ENCODE assay signal across 18 mouse cellular contexts in the genomic region with DNA sequence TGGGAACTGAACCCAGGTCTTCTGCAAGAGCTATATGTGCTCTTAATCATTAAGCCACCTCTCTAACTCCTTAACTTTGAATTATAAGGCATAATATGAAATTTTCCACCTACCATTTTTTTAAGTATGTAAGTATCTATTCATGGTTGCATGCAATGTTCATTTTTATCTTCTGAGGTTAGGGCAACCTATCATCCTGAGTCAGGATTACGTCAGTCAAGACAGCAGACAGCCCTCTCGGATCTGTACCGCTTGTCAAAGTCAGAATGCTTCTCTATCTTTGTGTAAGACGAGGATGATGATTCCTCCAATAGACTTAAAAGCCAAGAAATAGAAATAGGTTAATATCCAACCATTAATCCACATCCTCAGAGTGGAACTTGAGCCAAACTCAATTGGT.
"Had no signal": no experiment of that assay in that cellular context is flagged by ENCODE, and none has a peak within 500 bp of the region (broad histone marks: within the 10 kb centered on the region; RNA-seq: fewer than 3 reads in every experiment).

No protein-coding gene starts in this region.

- H3K4me3 ChIP-seq: kidney, embryonic 15.5 days; limb, embryonic 10.5 days; limb, embryonic 13.5 days; liver, embryonic 12.5 days; liver, embryonic 15.5 days; lung, embryonic 15.5 days; neural tube, embryonic 12.5 days; stomach, embryonic 15.5 days had no signal

- DNase-seq: kidney, adult 11 months; kidney, adult 8-10 months; kidney, postnatal 10 days; kidney, postnatal 36 days; liver; lung, postnatal 10 days; midbrain, embryonic 14.5 days; right cerebral cortex, postnatal 25 days; spleen, adult 18-20 months had no signal

- H3K9ac ChIP-seq: kidney, embryonic 15.5 days; limb, embryonic 13.5 days; liver, embryonic 12.5 days; liver, embryonic 15.5 days; lung, embryonic 15.5 days; neural tube, embryonic 12.5 days; stomach, embryonic 15.5 days had no signal

- H3K36me3 ChIP-seq: kidney, embryonic 15.5 days; limb, embryonic 10.5 days; limb, embryonic 13.5 days; liver, embryonic 12.5 days; liver, embryonic 15.5 days; lung, embryonic 15.5 days; neural tube, embryonic 12.5 days; stomach, embryonic 15.5 days had no signal

- H3K4me1 ChIP-seq: kidney, embryonic 15.5 days; limb, embryonic 10.5 days; limb, embryonic 13.5 days; neural tube, embryonic 12.5 days had no signal

- H3K4me2 ChIP-seq: kidney, embryonic 15.5 days; limb, embryonic 13.5 days; liver, embryonic 12.5 days; liver, embryonic 15.5 days; lung, embryonic 15.5 days; midbrain, embryonic 11.5 days; neural tube, embryonic 12.5 days; stomach, embryonic 15.5 days had no signal

- ATAC-seq: liver, embryonic 12.5 days had no signal

- H3K9me3 ChIP-seq: kidney, embryonic 15.5 days; limb, embryonic 10.5 days; limb, embryonic 13.5 days; liver, embryonic 12.5 days; liver, embryonic 15.5 days; lung, embryonic 15.5 days; neural tube, embryonic 12.5 days; stomach, embryonic 15.5 days had no signal

- H3K27ac ChIP-seq: kidney, embryonic 15.5 days; limb, embryonic 10.5 days; limb, embryonic 13.5 days; liver, embryonic 12.5 days; lung, embryonic 15.5 days; neural tube, embryonic 12.5 days; stomach, embryonic 15.5 days had no signal

- H3K27me3 ChIP-seq: kidney, embryonic 15.5 days; limb, embryonic 13.5 days; liver, embryonic 12.5 days; liver, embryonic 15.5 days; lung, embryonic 15.5 days; neural tube, embryonic 12.5 days; stomach, embryonic 15.5 days had no signal
